Mouse (Mus musculus): ENCODE data around the gene Fhdc1. TPM values are rescaled to one million over a fixed set of nuclear protein-coding genes. Genes with fewer than 3 reads are reported as not detected.

Gene Fhdc1
- total RNA-seq, 2 experiments from 2014 or later = 2.5 to 3.3 TPM

- no peak for DNase-seq (ENCODE audit: low spot score in 2 of 2)
Measured at GRCm38 (mm10) chr3:84435288-84436043, 44.8 kb downstream of the Fhdc1 start.

- DNase-seq (ENCODE audit: low spot score in 2 of 2) = no peak
Measured at GRCm38 (mm10) chr3:84432797-84433445, 47.3 kb downstream of the Fhdc1 start.

- DNase-seq (ENCODE audit: low spot score in 2 of 2) = no peak
Measured at GRCm38 (mm10) chr3:84431257-84431656, 49.0 kb downstream of the Fhdc1 start.

- no peak for DNase-seq (ENCODE audit: low spot score in 2 of 2)
Measured at GRCm38 (mm10) chr3:84430152-84430551, 50.1 kb downstream of the Fhdc1 start.

- DNase-seq (ENCODE audit: low spot score in 2 of 2) = no peak
Measured at GRCm38 (mm10) chr3:84428994-84429725, 51.1 kb downstream of the Fhdc1 start.

GRCm38 (mm10) chr3:84427779-84428178, 52.5 kb downstream of the Fhdc1 start:
- no peak for DNase-seq (ENCODE audit: low spot score in 2 of 2)

- no peak for DNase-seq (ENCODE audit: low spot score in 2 of 2)
Measured at GRCm38 (mm10) chr3:84422340-84422739, 57.9 kb downstream of the Fhdc1 start.

GRCm38 (mm10) chr3:84413868-84414267, 66.4 kb downstream of the Fhdc1 start:
- no peak for DNase-seq (ENCODE audit: low spot score in 2 of 2)

- DNase-seq (ENCODE audit: low spot score in 2 of 2) = no peak
Measured at GRCm38 (mm10) chr3:84412920-84413319, 67.3 kb downstream of the Fhdc1 start.

- DNase-seq (ENCODE audit: low spot score in 2 of 2) = no peak
Measured at GRCm38 (mm10) chr3:84409474-84409862, 70.8 kb downstream of the Fhdc1 start.

- no peak for DNase-seq (ENCODE audit: low spot score in 2 of 2)
Measured at GRCm38 (mm10) chr3:84408756-84409473, 71.3 kb downstream of the Fhdc1 start.

- no peak for DNase-seq (ENCODE audit: low spot score in 2 of 2)
Measured at GRCm38 (mm10) chr3:84405523-84405922, 74.7 kb downstream of the Fhdc1 start.

- no peak for DNase-seq (ENCODE audit: low spot score in 2 of 2)
Measured at GRCm38 (mm10) chr3:84403389-84403788, 76.8 kb downstream of the Fhdc1 start.

- no peak for DNase-seq (ENCODE audit: low spot score in 2 of 2)
Measured at GRCm38 (mm10) chr3:84402716-84403115, 77.5 kb downstream of the Fhdc1 start.

GRCm38 (mm10) chr3:84397976-84398375, 82.3 kb downstream of the Fhdc1 start:
- DNase-seq (ENCODE audit: low spot score in 2 of 2) = no peak

- no peak for DNase-seq (ENCODE audit: low spot score in 2 of 2)
Measured at GRCm38 (mm10) chr3:84396240-84396639, 84.0 kb downstream of the Fhdc1 start.

GRCm38 (mm10) chr3:84395840-84396239, 84.4 kb downstream of the Fhdc1 start:
- no peak for DNase-seq (ENCODE audit: low spot score in 2 of 2)

- DNase-seq (ENCODE audit: low spot score in 2 of 2) = no peak
Measured at GRCm38 (mm10) chr3:84394841-84395447, 85.3 kb downstream of the Fhdc1 start.

Measured in layer of hippocampus, adult 18-20 months (tissue).